Mouse (Mus musculus): ENCODE data around the gene Ptgis.

The Ptgis gene

GRCm38 (mm10) chr2:167240008-167240964 is at the start of gene Ptgis:
Gene Ptgis, minus strand, starts transcription at chr2:167240604.
- peak; percentile 8 to 14 for DNase-seq

GRCm38 (mm10) chr2:167281461-167281860 is 41.1 kb upstream of the Ptgis start:
- peak in 1 of 2 experiments; percentile 1 for DNase-seq

GRCm38 (mm10) chr2:167280986-167281310 is 40.5 kb upstream of the Ptgis start:
- no peak for DNase-seq

- peak; percentile 90 for DNase-seq
Measured at GRCm38 (mm10) chr2:167280090-167280985, 39.9 kb upstream of the Ptgis start.

- peak; percentile 83 to 84 for DNase-seq
Measured at GRCm38 (mm10) chr2:167278751-167279526, 38.5 kb upstream of the Ptgis start.

GRCm38 (mm10) chr2:167278011-167278410 is 37.6 kb upstream of the Ptgis start:
- peak in 1 of 2 experiments; percentile 0 for DNase-seq

GRCm38 (mm10) chr2:167277026-167277425 is 36.6 kb upstream of the Ptgis start:
- DNase-seq = peak; percentile 0

- peak; percentile 0 for DNase-seq
Measured at GRCm38 (mm10) chr2:167275856-167276255, 35.5 kb upstream of the Ptgis start.

GRCm38 (mm10) chr2:167274713-167275465 is 34.5 kb upstream of the Ptgis start:
- DNase-seq = peak in 1 of 2 experiments; percentile 1

- peak in 1 of 2 experiments; percentile 0 for DNase-seq
Measured at GRCm38 (mm10) chr2:167273206-167273740, 32.9 kb upstream of the Ptgis start.

- DNase-seq = peak in 1 of 2 experiments; percentile 21
Measured at GRCm38 (mm10) chr2:167272706-167273105, 32.3 kb upstream of the Ptgis start.

- DNase-seq = peak; percentile 61 to 70
Measured at GRCm38 (mm10) chr2:167271121-167271521, 30.7 kb upstream of the Ptgis start.

- peak in 1 of 2 experiments; percentile 1 for DNase-seq
Measured at GRCm38 (mm10) chr2:167270496-167270895, 30.1 kb upstream of the Ptgis start.

GRCm38 (mm10) chr2:167268721-167269120 is 28.3 kb upstream of the Ptgis start:
- DNase-seq = peak in 1 of 2 experiments; percentile 0

- no peak for DNase-seq
Measured at GRCm38 (mm10) chr2:167268411-167268690, 27.9 kb upstream of the Ptgis start.

GRCm38 (mm10) chr2:167267531-167268410 is 27.4 kb upstream of the Ptgis start:
- peak in 1 of 2 experiments; percentile 0 for DNase-seq

- peak in 1 of 2 experiments; percentile 0 for DNase-seq
Measured at GRCm38 (mm10) chr2:167266231-167266630, 25.8 kb upstream of the Ptgis start.

- DNase-seq = peak in 1 of 2 experiments; percentile 0
Measured at GRCm38 (mm10) chr2:167265806-167266205, 25.4 kb upstream of the Ptgis start.

GRCm38 (mm10) chr2:167265021-167265420 is 24.6 kb upstream of the Ptgis start:
- DNase-seq = no peak

GRCm38 (mm10) chr2:167263931-167264330 is 23.5 kb upstream of the Ptgis start:
- no peak for DNase-seq
